Mouse (Mus musculus) liver, postnatal 0 days (tissue): ENCODE data around the gene Smpd1.

Experiments
- CTCF ChIP-seq: sonication (generic); IDR thresholded peaks from 2 replicates; pipeline ENCODE4 v1.5.1; 2016; ENCODE audit warnings: antibody characterized with exemption, low read depth
- EP300 ChIP-seq: IDR thresholded peaks from 2 replicates; pipeline ENCODE4 v1.6.1; 2016; ENCODE audit warnings: antibody characterized with exemption, low read depth, mild to moderate bottlenecking

- TF ChIP-seq CTCF: peak; percentile 87
- TF ChIP-seq EP300: no peak
These were observed 48.9 kb downstream of the Smpd1 start for GRCm38 (mm10) chr7:105602860-105603623.
